Mouse (Mus musculus) frontal cortex, postnatal 25 days (tissue): ENCODE measurements around the gene Ccdc12.

ENCODE experiments used
- DNase-seq, 2 experiments: peaks; one replicate each; pipeline ENCODE4 v3.0.0; 2022; ENCODE audit warnings: low spot score in 2 of 2

Ccdc12 gene

GRCm38 (mm10) chr9:110703951-110704350 is 47.6 kb downstream of the Ccdc12 start:
- no peak for DNase-seq

DNA sequence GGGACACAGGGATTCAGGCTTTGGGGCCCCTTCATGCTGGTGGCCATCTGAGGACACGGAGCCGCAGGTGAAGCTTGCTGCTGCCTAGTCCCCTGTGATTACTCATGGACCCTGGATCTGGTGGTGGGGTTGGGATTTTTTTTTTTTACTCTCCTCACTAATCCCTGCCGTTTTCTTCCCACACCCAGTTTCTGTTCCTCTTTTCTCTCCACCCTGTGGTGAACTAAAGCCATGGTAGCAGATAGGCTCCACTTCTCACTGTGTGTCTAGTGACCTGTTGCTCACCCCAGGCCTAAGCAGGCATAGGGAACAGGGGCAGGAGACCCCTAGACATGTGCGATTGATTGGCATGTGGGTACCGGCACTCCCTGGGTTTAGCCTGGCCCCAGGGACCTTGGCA is 50.5 kb downstream of the Ccdc12 start:
- no peak for DNase-seq

- peak; percentile 52 to 73 for DNase-seq
These were observed 53.4 kb downstream of the Ccdc12 start for GRCm38 (mm10) chr9:110709640-110710258.

GRCm38 (mm10) chr9:110711532-110711931 is 55.2 kb downstream of the Ccdc12 start:
- no peak for DNase-seq

DNA sequence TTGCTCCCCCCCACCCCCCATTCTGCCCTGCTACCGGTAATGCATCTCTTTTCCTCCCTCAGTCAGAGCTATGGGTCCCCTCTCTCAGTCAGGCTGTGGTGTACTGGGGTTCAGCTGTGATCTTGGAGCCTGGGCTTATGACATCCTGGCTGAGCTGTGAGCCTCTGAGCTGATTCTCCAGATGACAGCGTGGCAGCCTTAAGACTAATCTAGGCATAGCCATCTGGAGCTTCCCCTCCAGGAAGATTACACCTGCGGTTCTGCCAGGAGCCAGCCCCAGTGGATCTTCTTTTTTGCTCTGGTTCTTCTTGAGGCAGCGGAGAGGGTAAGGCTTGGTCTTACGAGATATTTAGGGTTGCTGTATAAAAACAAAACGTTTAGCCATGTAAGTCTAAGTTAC is 55.7 kb downstream of the Ccdc12 start:
- DNase-seq: no peak

GRCm38 (mm10) chr9:110712545-110712944 is 56.2 kb downstream of the Ccdc12 start:
- DNase-seq: no peak

DNA sequence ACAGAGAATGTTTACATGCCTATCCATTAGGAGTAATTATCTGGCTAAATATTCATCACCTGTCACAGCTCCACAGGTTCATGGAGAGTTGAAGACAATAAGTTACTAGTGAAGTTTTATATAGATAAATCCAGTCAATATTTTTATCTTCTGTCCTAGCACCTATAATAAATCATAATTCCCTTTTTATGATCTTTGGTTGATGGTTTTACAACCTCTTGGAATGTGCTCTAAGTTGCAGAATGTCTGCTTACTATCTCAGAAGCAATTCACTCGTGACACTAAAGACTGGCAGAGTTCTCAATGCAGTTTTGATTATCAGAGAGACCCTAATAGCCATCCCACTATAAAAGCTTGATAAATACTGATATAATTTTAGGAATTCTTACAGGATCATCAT is 57.1 kb downstream of the Ccdc12 start:
- no peak for DNase-seq

- DNase-seq: no peak
These were observed 59.1 kb downstream of the Ccdc12 start for GRCm38 (mm10) chr9:110715426-110715825.

DNA sequence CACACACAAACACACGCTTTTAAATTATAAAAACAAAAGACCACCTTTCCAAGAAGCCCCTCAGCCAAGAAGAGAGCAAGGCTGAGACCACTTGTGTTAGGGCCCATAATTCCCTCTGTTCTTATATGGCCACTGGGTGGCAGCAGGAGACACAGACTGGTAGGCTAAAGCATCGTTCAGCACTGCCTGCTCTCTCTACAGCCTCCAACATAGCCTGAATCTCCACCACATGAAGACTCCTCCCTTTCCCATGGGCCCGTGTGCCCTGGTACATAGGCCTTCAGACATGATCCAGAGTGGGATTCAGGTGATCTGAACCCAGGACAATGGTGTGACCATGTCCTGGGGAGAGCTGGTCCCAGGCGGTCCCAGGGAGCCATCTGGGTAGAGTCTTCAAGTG is 60.5 kb downstream of the Ccdc12 start:
- DNase-seq: peak; percentile 43 to 50

GRCm38 (mm10) chr9:110718071-110718470 is 61.8 kb downstream of the Ccdc12 start:
- no peak for DNase-seq

- DNase-seq: no peak
These were observed 62.5 kb downstream of the Ccdc12 start for GRCm38 (mm10) chr9:110718810-110719209.

DNA sequence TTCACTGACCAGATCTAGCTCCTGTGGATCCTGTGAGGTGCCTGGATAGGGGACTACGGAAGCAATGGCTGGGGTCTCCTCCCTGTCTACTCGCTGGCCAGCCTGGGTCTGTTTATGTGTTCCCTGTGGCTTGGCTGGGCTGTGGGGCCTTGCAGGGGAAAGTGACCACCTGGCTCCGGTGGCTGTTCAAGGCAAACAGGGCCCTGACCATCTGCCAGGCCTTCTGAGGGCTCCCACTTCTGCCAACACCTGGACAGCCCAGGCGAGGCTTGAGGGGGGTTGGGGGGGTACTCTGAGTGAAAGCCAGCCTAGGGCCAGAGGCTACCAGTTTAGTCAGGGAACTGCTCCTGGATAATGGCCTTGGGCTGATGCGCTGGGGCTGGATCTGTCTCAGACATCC is 63.7 kb downstream of the Ccdc12 start:
- DNase-seq: no peak

- DNase-seq: no peak
These were observed 65.8 kb downstream of the Ccdc12 start for GRCm38 (mm10) chr9:110722060-110722459.

DNA sequence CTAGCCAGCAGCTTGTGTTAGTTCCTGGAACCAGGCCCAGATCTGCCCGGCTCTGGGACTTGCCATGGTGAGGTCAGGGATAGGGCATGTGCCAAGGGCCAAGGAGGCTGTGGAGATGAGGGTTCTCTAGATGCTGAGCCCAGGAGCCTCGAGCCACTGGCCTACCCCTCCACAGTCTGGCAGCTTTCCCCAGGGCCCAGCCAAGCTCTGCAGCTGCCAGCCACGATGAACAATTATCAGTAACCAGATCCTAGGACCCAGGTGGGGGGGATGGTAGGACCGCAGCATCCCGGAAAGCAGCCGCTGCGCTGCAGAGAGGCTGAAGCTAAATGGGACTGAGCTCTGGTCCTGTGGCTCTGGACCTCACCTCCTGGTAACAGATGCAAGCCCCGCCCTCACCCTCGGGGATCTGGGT is 69.4 kb downstream of the Ccdc12 start:
- DNase-seq: no peak

DNA sequence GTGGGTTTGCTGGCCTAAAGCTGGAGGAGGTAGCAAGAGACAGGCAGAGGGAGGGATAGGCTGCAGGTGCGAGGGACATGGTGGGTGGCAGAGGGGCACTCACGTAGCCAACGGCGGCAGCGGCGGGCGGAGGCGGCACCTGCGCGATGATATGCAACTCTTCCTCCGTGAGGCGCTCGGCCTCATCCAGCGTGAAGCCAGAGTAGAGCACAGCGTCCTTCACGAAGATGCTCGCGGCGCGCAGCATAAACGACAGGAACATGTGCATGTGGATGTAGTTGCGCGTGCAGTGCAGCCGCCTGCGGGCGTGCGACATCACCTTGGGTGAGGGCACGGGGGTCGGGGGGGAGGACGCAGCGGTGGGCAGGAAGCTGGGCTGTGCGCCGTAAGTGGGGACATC is 70.6 kb downstream of the Ccdc12 start:
- DNase-seq: no peak

DNA sequence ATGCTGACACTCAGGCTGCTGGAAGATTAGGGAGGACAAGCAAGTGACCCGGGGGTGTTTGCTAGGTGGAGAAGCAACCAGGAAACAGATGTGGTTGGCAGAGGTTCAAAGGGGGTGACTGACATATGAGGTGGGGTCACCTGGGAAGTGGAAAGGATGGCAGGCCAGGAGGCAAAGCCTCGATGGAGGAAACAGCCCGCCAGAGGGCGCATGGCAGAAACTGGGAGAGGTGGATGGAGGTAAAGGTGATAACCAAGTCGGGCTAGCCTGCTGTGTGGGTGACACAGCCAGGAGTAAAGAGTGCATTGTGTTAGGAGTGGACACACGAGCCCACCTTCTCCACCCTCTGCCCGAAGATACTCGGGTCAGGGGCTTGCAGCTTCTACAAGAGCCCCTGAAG is 73.5 kb downstream of the Ccdc12 start:
- peak in 1 of 2 experiments; percentile 37 for DNase-seq

- DNase-seq: no peak
These were observed 75.6 kb downstream of the Ccdc12 start for GRCm38 (mm10) chr9:110731859-110732258.

DNA sequence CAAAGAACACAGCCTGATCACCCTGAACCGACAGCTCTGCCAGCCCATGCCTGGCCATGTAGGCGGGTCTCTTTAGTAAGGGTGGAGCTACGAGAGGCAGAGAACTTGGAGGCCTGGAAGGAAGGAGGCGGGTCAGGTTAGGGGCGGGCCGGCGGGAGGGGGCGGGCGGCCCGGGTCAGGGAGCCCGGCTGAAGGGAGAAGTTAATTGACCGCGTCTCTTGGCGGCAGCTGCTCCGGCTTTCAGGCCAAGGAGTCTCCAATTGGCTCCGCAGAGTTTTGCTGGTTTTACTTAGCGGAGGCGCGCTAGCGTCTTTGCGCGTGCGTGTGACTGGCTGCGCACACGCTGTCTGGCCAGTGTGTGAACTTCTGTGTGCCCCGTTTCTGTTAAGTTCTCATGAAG is 76.3 kb downstream of the Ccdc12 start:
- no peak for DNase-seq

GRCm38 (mm10) chr9:110733102-110733501 is 76.8 kb downstream of the Ccdc12 start:
- no peak for DNase-seq

GRCm38 (mm10) chr9:110734154-110734553 is 77.9 kb downstream of the Ccdc12 start:
- no peak for DNase-seq

DNA sequence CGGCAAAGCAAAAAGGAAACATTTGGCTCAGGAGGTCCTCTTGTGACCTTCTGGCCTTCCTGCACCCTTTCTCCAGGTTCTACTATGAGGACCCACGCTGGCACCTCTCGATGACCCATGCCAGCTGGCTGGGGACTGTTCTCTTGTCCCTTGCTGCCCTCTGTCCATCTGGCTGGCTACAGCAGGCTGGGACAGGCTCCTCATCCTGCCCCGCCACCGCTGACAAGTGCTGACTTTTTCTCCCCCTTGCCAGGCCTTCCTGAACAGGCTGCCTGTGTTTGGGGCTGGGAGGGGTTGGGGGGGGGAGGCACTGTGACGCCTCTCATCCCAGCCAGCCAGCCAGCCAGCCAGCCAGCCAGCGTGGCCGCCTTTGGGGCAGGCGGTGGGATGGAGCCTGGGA is 80.1 kb downstream of the Ccdc12 start:
- DNase-seq: no peak

DNA sequence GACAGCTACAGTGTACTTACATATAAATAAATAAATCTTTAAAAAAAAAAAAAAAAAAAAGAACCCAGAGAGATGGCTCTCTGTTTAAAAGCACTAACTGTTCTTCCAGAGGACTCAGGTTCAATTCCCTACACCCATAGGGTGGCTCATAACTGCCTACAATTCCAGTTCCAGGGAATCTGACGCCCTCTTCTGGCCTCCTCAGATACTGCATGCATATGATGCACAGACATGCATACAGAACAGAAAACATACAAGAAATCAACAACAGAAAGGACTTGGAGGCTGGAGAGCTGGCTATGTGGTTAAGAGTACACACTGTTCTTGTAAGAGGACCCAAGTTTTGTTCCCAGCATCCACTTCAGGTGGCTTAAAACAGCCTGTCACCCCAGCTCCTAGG is 81.8 kb downstream of the Ccdc12 start:
- no peak for DNase-seq

- DNase-seq: no peak
These were observed 83.7 kb downstream of the Ccdc12 start for GRCm38 (mm10) chr9:110739961-110740360.

DNA sequence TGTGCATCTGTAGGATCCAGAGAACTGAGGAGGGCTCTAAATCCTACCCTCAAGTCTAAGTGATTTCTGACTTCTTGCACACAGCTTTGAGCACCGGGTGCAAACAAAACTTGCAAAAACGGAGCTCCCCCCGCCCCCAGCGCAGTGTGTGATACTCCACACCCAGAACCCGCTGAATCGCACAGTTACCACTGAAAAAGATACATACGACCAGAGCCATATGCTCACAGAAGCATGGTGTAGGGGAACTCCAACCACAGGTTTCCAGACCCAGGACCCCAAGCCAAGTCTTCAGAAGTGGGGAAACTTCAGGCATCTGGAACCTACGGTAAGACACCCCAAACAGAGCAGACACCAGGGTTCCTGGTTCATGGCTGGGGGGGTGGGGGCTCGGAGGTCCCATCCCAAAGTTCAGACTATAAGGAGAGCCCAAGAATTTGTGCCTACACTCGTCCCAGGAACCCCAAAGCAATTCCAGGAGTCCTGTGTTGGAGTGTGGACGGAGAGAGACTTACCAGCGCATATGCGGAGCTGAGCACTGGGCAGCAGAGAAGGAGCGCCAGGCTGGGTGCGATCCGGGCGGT is 85.5 kb downstream of the Ccdc12 start, which contains the start of gene Myl3:
Gene Myl3 (plus strand): TSS at position 151 of the 584 bp plus-strand sequence.
- DNase-seq: no peak
